Mouse (Mus musculus): ENCODE measurements at regions not wholly inside any gene's neighbourhood (a gene's known extent, or its start where the extent isn't known, plus 50 kb on each side); places are given as distances from the start of the nearest gene placed in this dataset.

GRCm38 (mm10) chr13:15221322-15221721 lies 241.7 kb upstream of the Gli3 start:
- DNase-seq (ENCODE audit: low spot score in 2 of 2): no peak

GRCm38 (mm10) chr13:15227641-15228040 lies 235.4 kb upstream of the Gli3 start:
- no peak for DNase-seq (ENCODE audit: low spot score in 2 of 2)

Data from left cerebral cortex, adult 8-10 months (tissue).